ENCODE assay signal across 12 mouse cellular contexts in the genomic region with DNA sequence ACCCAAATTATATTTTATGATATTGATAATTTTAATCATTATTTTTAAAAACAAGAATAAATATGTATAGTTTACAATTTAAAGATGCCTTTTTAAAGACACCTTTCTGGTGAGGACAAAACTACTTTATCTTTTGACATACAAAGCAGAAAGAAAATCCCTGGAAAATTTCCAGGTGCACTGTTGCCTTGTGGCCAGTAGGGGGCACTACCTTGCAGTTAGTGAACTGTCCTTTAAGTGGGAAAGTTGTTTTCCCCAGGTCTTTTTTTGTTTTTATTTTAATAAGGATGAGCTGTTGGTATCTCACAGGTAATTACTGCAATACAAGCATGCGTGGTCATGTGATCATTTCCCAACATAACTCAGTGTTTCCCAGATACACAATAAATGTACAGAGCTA. TPM values are rescaled to one million over a fixed set of nuclear protein-coding genes. Genes with fewer than 3 reads are reported as not detected.
DNase-seq lines count a peak whose midpoint lies in the region; ATAC-seq and TF ChIP-seq lines count a peak whose summit lies in the region.
"Had no signal": no experiment of that assay in that cellular context is flagged by ENCODE, and none has a peak within 500 bp of the region (broad histone marks: within the 10 kb centered on the region; RNA-seq: fewer than 3 reads in every experiment).

No protein-coding gene starts in this region.

- H3K27ac ChIP-seq in hindbrain, postnatal 0 days, result no peak overlapping the region
- no peak overlapping the region for H3K27ac ChIP-seq in hindbrain, embryonic 14.5 days
- no peak overlapping the region for H3K27ac ChIP-seq in midbrain, embryonic 14.5 days (replicated peaks; ENCODE audit: low read depth, low read length)
- H3K27ac ChIP-seq in midbrain, embryonic 16.5 days (ENCODE audit: low read length), result no peak overlapping the region
- no peak overlapping the region for H3K27ac ChIP-seq in stomach, postnatal 0 days (replicated peaks)

- no peak overlapping the region for H3K4me3 ChIP-seq in hindbrain, postnatal 0 days (ENCODE audit: low read length)
- H3K4me3 ChIP-seq in hindbrain, embryonic 14.5 days (replicated peaks; ENCODE audit: low read length), result no peak overlapping the region
- H3K4me3 ChIP-seq in midbrain, embryonic 14.5 days (replicated peaks; ENCODE audit: low read depth, low read length), result no peak overlapping the region
- H3K4me3 ChIP-seq in midbrain, embryonic 16.5 days (ENCODE audit: low read depth, low read length), result no peak overlapping the region
- no peak overlapping the region for H3K4me3 ChIP-seq in stomach, postnatal 0 days (ENCODE audit: low read depth, low read length)
- H3K4me3 ChIP-seq: myocyte had no signal

- H3K36me3 ChIP-seq in hindbrain, postnatal 0 days (ENCODE audit: insufficient read depth, low read length), result no peaks in the 10 kb centered on the region
- H3K36me3 ChIP-seq in hindbrain, embryonic 14.5 days (replicated peaks; ENCODE audit: control insufficient read depth, insufficient read depth), result no peaks in the 10 kb centered on the region
- no peaks in the 10 kb centered on the region for H3K36me3 ChIP-seq in midbrain, embryonic 14.5 days (ENCODE audit: control insufficient read depth, insufficient read depth, low read length)
- no peaks in the 10 kb centered on the region for H3K36me3 ChIP-seq in midbrain, embryonic 16.5 days (ENCODE audit: control insufficient read depth, insufficient read depth, low read length)
- H3K36me3 ChIP-seq in stomach, postnatal 0 days (ENCODE audit: control insufficient read depth, insufficient read depth, low read length), result no peaks in the 10 kb centered on the region

- TF ChIP-seq CTCF in hindbrain, postnatal 0 days (IDR thresholded peaks at IDR 0.05; ENCODE audit: low read depth), result peak; percentile 51
- TF ChIP-seq CTCF in stomach, postnatal 0 days (IDR thresholded peaks at IDR 0.05; ENCODE audit: low read depth), result peak; percentile 64

- no peaks in the 10 kb centered on the region for H3K9me3 ChIP-seq in hindbrain, postnatal 0 days (ENCODE audit: low read length)
- no peaks in the 10 kb centered on the region for H3K9me3 ChIP-seq in hindbrain, embryonic 14.5 days (ENCODE audit: control insufficient read depth, low read length)
- H3K9me3 ChIP-seq in midbrain, embryonic 14.5 days (ENCODE audit: control insufficient read depth, low read length), result peaks cover 5% of the 10 kb centered on the region; the same call in 1 of the 2 replicates
- no peaks in the 10 kb centered on the region for H3K9me3 ChIP-seq in midbrain, embryonic 16.5 days (replicated peaks; ENCODE audit: control insufficient read depth, low read length, poor library complexity, severe bottlenecking)
- peaks cover 3% of the 10 kb centered on the region; the same call in 1 of the 2 replicates for H3K9me3 ChIP-seq in stomach, postnatal 0 days (ENCODE audit: control insufficient read depth, low read length)

- no peak overlapping the region for H3K4me2 ChIP-seq in hindbrain, postnatal 0 days (ENCODE audit: low read depth, low read length)
- H3K4me2 ChIP-seq in hindbrain, embryonic 14.5 days (replicated peaks), result no peak overlapping the region
- H3K4me2 ChIP-seq in midbrain, embryonic 14.5 days (ENCODE audit: low read length), result no peak overlapping the region
- H3K4me2 ChIP-seq in midbrain, embryonic 16.5 days (ENCODE audit: low read length), result no peak overlapping the region
- H3K4me2 ChIP-seq in stomach, postnatal 0 days (replicated peaks; ENCODE audit: low read depth), result no peak overlapping the region

- H3K9ac ChIP-seq in hindbrain, postnatal 0 days (replicated peaks; ENCODE audit: low read length), result no peak overlapping the region
- no peak overlapping the region for H3K9ac ChIP-seq in hindbrain, embryonic 14.5 days
- no peak overlapping the region for H3K9ac ChIP-seq in midbrain, embryonic 14.5 days (replicated peaks; ENCODE audit: low read length)
- no peak overlapping the region for H3K9ac ChIP-seq in midbrain, embryonic 16.5 days (ENCODE audit: low read depth, low read length)
- H3K9ac ChIP-seq in stomach, postnatal 0 days (ENCODE audit: low read length), result no peak overlapping the region

- no peak for ATAC-seq in hindbrain, postnatal 0 days
- no peak for ATAC-seq in hindbrain, embryonic 14.5 days (ENCODE audit: low FRiP score)
- no peak for ATAC-seq in midbrain, embryonic 14.5 days (ENCODE audit: low FRiP score, low TSS enrichment)
- ATAC-seq in midbrain, embryonic 16.5 days, result no peak
- ATAC-seq in stomach, postnatal 0 days (ENCODE audit: low FRiP score, low TSS enrichment), result no peak
- ATAC-seq: activated CD4-positive, CD25-positive, alpha-beta regulatory T cell, adult 4 months had no signal

- DNase-seq in cerebellum, adult 8-10 months, result peak; percentile 19
- DNase-seq in cerebellum, adult 11-12 months, result no peak
- DNase-seq in hindbrain, postnatal 0 days (ENCODE audit: low spot score), result peak; percentile 34
- DNase-seq in hindbrain, embryonic 14.5 days (ENCODE audit: low spot score), result no peak
- peak; percentile 32 for DNase-seq in midbrain, embryonic 14.5 days
- DNase-seq in stomach, postnatal 0 days (ENCODE audit: low spot score), result no peak
- DNase-seq in layer of hippocampus, postnatal 14 days (ENCODE audit: low spot score in 2 of 2), result no peak
- DNase-seq: cerebellum, adult 11 months; gastrocnemius, postnatal 10 days had no signal

- no peak for TF ChIP-seq EP300 in stomach, postnatal 0 days (optimal IDR thresholded peaks at IDR 0.05)

- no peaks in the 10 kb centered on the region for H3K27me3 ChIP-seq in hindbrain, postnatal 0 days (ENCODE audit: insufficient read depth, low read length)
- no peaks in the 10 kb centered on the region for H3K27me3 ChIP-seq in hindbrain, embryonic 14.5 days (ENCODE audit: control insufficient read depth, insufficient read depth, low read length)
- H3K27me3 ChIP-seq in midbrain, embryonic 14.5 days (ENCODE audit: control insufficient read depth, insufficient read depth, low read length), result no peaks in the 10 kb centered on the region
- no peaks in the 10 kb centered on the region for H3K27me3 ChIP-seq in midbrain, embryonic 16.5 days (ENCODE audit: control insufficient read depth, insufficient read depth, low read depth, low read length)
- no peaks in the 10 kb centered on the region for H3K27me3 ChIP-seq in stomach, postnatal 0 days (ENCODE audit: control insufficient read depth, insufficient read depth, low read length)

- WGBS in hindbrain, postnatal 0 days, result 98% methylated on average over 1 of the region's 1 CpGs
- WGBS in hindbrain, embryonic 14.5 days, result 93% methylated on average over 1 of the region's 1 CpGs
- WGBS in midbrain, embryonic 14.5 days, result 98% methylated on average over 1 of the region's 1 CpGs
- 100% methylated on average over 1 of the region's 1 CpGs for WGBS in midbrain, embryonic 16.5 days
- WGBS in stomach, postnatal 0 days, result 94% methylated on average over 1 of the region's 1 CpGs

- no peaks in the 10 kb centered on the region for H3K4me1 ChIP-seq in hindbrain, postnatal 0 days (ENCODE audit: insufficient read depth, low read length)
- no peaks in the 10 kb centered on the region for H3K4me1 ChIP-seq in hindbrain, embryonic 14.5 days (replicated peaks; ENCODE audit: control insufficient read depth, insufficient read depth, low read length)
- H3K4me1 ChIP-seq in midbrain, embryonic 14.5 days (ENCODE audit: control insufficient read depth, insufficient read depth, low read length), result no peaks in the 10 kb centered on the region
- no peaks in the 10 kb centered on the region for H3K4me1 ChIP-seq in midbrain, embryonic 16.5 days (ENCODE audit: control insufficient read depth, insufficient read depth, low read length)
- no peaks in the 10 kb centered on the region for H3K4me1 ChIP-seq in stomach, postnatal 0 days (replicated peaks; ENCODE audit: control insufficient read depth, insufficient read depth)

RNA-seq across cellular contexts. Expression of gene Rfxap, which starts 11.8 kb away (rescaled TPM):
- total RNA-seq in hindbrain, postnatal 0 days (2014; rRNA removed), result 29.7 and 33.9 TPM in 2 replicates
- 46.2 and 49.7 TPM in 2 replicates for polyA plus RNA-seq in hindbrain, postnatal 0 days (2015; fragmentation: Nextera tagmentation; extraction: Ambion mirVana)
- 54.1 and 71.7 TPM in 2 replicates for polyA plus RNA-seq in hindbrain, embryonic 14.5 days (2014; fragmentation: Nextera tagmentation; extraction: Ambion mirVana)
- 45.4 and 59.8 TPM in 2 replicates for polyA plus RNA-seq in midbrain, embryonic 14.5 days (2014; fragmentation: Nextera tagmentation; extraction: Ambion mirVana)
- polyA plus RNA-seq in midbrain, embryonic 16.5 days (2015; fragmentation: Nextera tagmentation; extraction: Ambion mirVana), result 42.2 and 42.3 TPM in 2 replicates
- polyA plus RNA-seq in stomach, postnatal 0 days (2015; fragmentation: Nextera tagmentation; extraction: Ambion mirVana), result 24.7 and 27.6 TPM in 2 replicates
- total RNA-seq in layer of hippocampus, postnatal 14 days (2021), result 10 to 100 TPM; 56.9 to 59.2 TPM

RNA-seq across cellular contexts. Expression of gene Smad9, which starts 40.4 kb away (rescaled TPM):
- 4.9 and 6.7 TPM in 2 replicates for total RNA-seq in hindbrain, postnatal 0 days (2014; rRNA removed)
- 0.96 and 1.1 TPM in 2 replicates for polyA plus RNA-seq in hindbrain, postnatal 0 days (2015; fragmentation: Nextera tagmentation; extraction: Ambion mirVana)
- 0.83 and 1.0 TPM in 2 replicates for polyA plus RNA-seq in hindbrain, embryonic 14.5 days (2014; fragmentation: Nextera tagmentation; extraction: Ambion mirVana)
- 0.30 and 0.43 TPM in 2 replicates for polyA plus RNA-seq in midbrain, embryonic 14.5 days (2014; fragmentation: Nextera tagmentation; extraction: Ambion mirVana)
- 0.34 and 0.55 TPM in 2 replicates for polyA plus RNA-seq in midbrain, embryonic 16.5 days (2015; fragmentation: Nextera tagmentation; extraction: Ambion mirVana)
- polyA plus RNA-seq in stomach, postnatal 0 days (2015; fragmentation: Nextera tagmentation; extraction: Ambion mirVana), result 0.56 and 0.87 TPM in 2 replicates
- total RNA-seq in layer of hippocampus, postnatal 14 days (2021), result 1 to 10 TPM; 5.4 to 5.7 TPM
- polyA plus RNA-seq: activated CD4-positive, CD25-positive, alpha-beta regulatory T cell, adult 4 months had no signal

Comparison
In these comparisons a context has a peak if more than half of its experiments do, and no peak if none do; other contexts are left out.
1. DNase-seq: peak in cerebellum, adult 8-10 months (single experiment), hindbrain, postnatal 0 days (single experiment) and midbrain, embryonic 14.5 days (single experiment); none in cerebellum, adult 11-12 months (single experiment), hindbrain, embryonic 14.5 days (single experiment), stomach, postnatal 0 days (single experiment) and layer of hippocampus, postnatal 14 days (0 of 2).